Mouse (Mus musculus): ENCODE results near the gene Frmd8. TPM values are rescaled to one million over a fixed set of nuclear protein-coding genes. Genes with fewer than 3 reads are reported as not detected.

Frmd8 gene
- polyA plus RNA-seq, 1 experiment from 2014 or later = 19.0 TPM

- WGBS = 91% methylated on average over 9 of the region's 9 CpGs
- H3K4me3 ChIP-seq (replicated peaks) = no peak overlapping the region
- H3K4me1 ChIP-seq (replicated peaks) = peaks cover 40% of the 10 kb centered on the region
- no peaks in the 10 kb centered on the region for H3K27me3 ChIP-seq
- no peak overlapping the region for H3K4me2 ChIP-seq (replicated peaks)
- no peaks in the 10 kb centered on the region for H3K9me3 ChIP-seq
- H3K9ac ChIP-seq (replicated peaks) = no peak overlapping the region
- H3K27ac ChIP-seq = no peak overlapping the region
- no peak for ATAC-seq
- H3K36me3 ChIP-seq = no peaks in the 10 kb centered on the region
These were observed 34.1 kb downstream of the Frmd8 start for GRCm38 (mm10) chr19:5840890-5841388.

GRCm38 (mm10) chr19:5840086-5840889 lies 34.8 kb downstream of the Frmd8 start:
- Histone ChIP-seq H3K4me2 (replicated peaks) (no peak overlapping the region), H3K4me3 (replicated peaks) (no peak overlapping the region), H3K9ac (replicated peaks) (no peak overlapping the region), H3K27ac (no peak overlapping the region), H3K36me3 (no peaks in the 10 kb centered on the region), H3K4me1 (replicated peaks) (peaks cover 36% of the 10 kb centered on the region), H3K9me3 (no peaks in the 10 kb centered on the region), H3K27me3 (no peaks in the 10 kb centered on the region)
- WGBS = 77% methylated on average over 18 of the region's 18 CpGs
- ATAC-seq = no peak

- no peak overlapping the region for H3K4me2 ChIP-seq (replicated peaks)
- no peaks in the 10 kb centered on the region for H3K36me3 ChIP-seq
- H3K9me3 ChIP-seq = no peaks in the 10 kb centered on the region
- H3K4me1 ChIP-seq (replicated peaks) = peaks cover 29% of the 10 kb centered on the region
- WGBS = 75% methylated on average over 14 of the region's 14 CpGs
- H3K4me3 ChIP-seq (replicated peaks) = no peak overlapping the region
- 0 out of 2 replicates have a peak overlapping the region, but pooled peaks have one; percentile 1 for H3K9ac ChIP-seq (replicated peaks)
- H3K27me3 ChIP-seq = no peaks in the 10 kb centered on the region
- H3K27ac ChIP-seq = no peak overlapping the region
- no peak for ATAC-seq
These were observed 35.6 kb downstream of the Frmd8 start for GRCm38 (mm10) chr19:5839317-5840085.

GRCm38 (mm10) chr19:5838892-5839165 lies 36.2 kb downstream of the Frmd8 start:
- Histone ChIP-seq H3K9me3 (no peaks in the 10 kb centered on the region), H3K36me3 (no peaks in the 10 kb centered on the region), H3K4me3 (replicated peaks) (no peak overlapping the region), H3K9ac (replicated peaks) (no peak overlapping the region), H3K27me3 (no peaks in the 10 kb centered on the region), H3K4me1 (replicated peaks) (peaks cover 22% of the 10 kb centered on the region), H3K27ac (no peak overlapping the region), H3K4me2 (replicated peaks) (no peak overlapping the region)
- ATAC-seq = no peak
- 87% methylated on average over 4 of the region's 4 CpGs for WGBS

GRCm38 (mm10) chr19:5838136-5838891 lies 36.8 kb downstream of the Frmd8 start:
- no peak for ATAC-seq
- no peak overlapping the region for H3K4me2 ChIP-seq (replicated peaks)
- no peaks in the 10 kb centered on the region for H3K36me3 ChIP-seq
- WGBS = 69% methylated on average over 12 of the region's 12 CpGs
- no peaks in the 10 kb centered on the region for H3K9me3 ChIP-seq
- H3K4me3 ChIP-seq (replicated peaks) = no peak overlapping the region
- no peaks in the 10 kb centered on the region for H3K27me3 ChIP-seq
- peaks cover 17% of the 10 kb centered on the region for H3K4me1 ChIP-seq (replicated peaks)
- no peak overlapping the region for H3K27ac ChIP-seq
- H3K9ac ChIP-seq (replicated peaks) = no peak overlapping the region

- H3K4me1 ChIP-seq (replicated peaks) = peaks cover 10% of the 10 kb centered on the region
- no peak overlapping the region for H3K4me3 ChIP-seq (replicated peaks)
- no peaks in the 10 kb centered on the region for H3K27me3 ChIP-seq
- no peaks in the 10 kb centered on the region for H3K36me3 ChIP-seq
- no peaks in the 10 kb centered on the region for H3K9me3 ChIP-seq
- no peak for ATAC-seq
- no peak overlapping the region for H3K4me2 ChIP-seq (replicated peaks)
- 94% methylated on average over 8 of the region's 8 CpGs for WGBS
- no peak overlapping the region for H3K9ac ChIP-seq (replicated peaks)
- no peak overlapping the region for H3K27ac ChIP-seq
These were observed 37.5 kb downstream of the Frmd8 start for GRCm38 (mm10) chr19:5837606-5838005.

- peaks cover 4% of the 10 kb centered on the region for H3K4me1 ChIP-seq (replicated peaks)
- no peak for ATAC-seq
- WGBS = 76% methylated on average over 10 of the region's 10 CpGs
These were observed 38.0 kb downstream of the Frmd8 start for GRCm38 (mm10) chr19:5836941-5837572.

GRCm38 (mm10) chr19:5835922-5836430 lies 39.1 kb downstream of the Frmd8 start:
- 77% methylated on average over 8 of the region's 8 CpGs for WGBS
- no peak overlapping the region for H3K4me2 ChIP-seq (replicated peaks)
- H3K36me3 ChIP-seq = no peaks in the 10 kb centered on the region
- H3K9me3 ChIP-seq = no peaks in the 10 kb centered on the region
- H3K27ac ChIP-seq = no peak overlapping the region
- ATAC-seq = no peak
- H3K4me1 ChIP-seq (replicated peaks) = peaks cover 2% of the 10 kb centered on the region; the same call in 1 of the 2 replicates
- H3K27me3 ChIP-seq = no peaks in the 10 kb centered on the region
- no peak overlapping the region for H3K4me3 ChIP-seq (replicated peaks)
- no peak overlapping the region for H3K9ac ChIP-seq (replicated peaks)

More at GRCm38 (mm10) chr19:5836941-5837572, 38.0 kb downstream of the Frmd8 start:
- Histone ChIP-seq H3K4me3 (replicated peaks) (no peak overlapping the region), H3K36me3 (no peaks in the 10 kb centered on the region), H3K27me3 (no peaks in the 10 kb centered on the region), H3K4me2 (replicated peaks) (no peak overlapping the region), H3K9ac (replicated peaks) (no peak overlapping the region), H3K27ac (no peak overlapping the region), H3K9me3 (no peaks in the 10 kb centered on the region)

- Histone ChIP-seq H3K36me3 (no peaks in the 10 kb centered on the region), H3K9ac (replicated peaks) (no peak overlapping the region), H3K4me1 (replicated peaks) (no peaks in the 10 kb centered on the region; the same call in 1 of the 2 replicates), H3K27me3 (no peaks in the 10 kb centered on the region), H3K27ac (no peak overlapping the region), H3K4me3 (replicated peaks) (no peak overlapping the region), H3K9me3 (no peaks in the 10 kb centered on the region), H3K4me2 (replicated peaks) (no peak overlapping the region)
- ATAC-seq = no peak
- WGBS = 92% methylated on average over 10 of the region's 10 CpGs
These were observed 39.8 kb downstream of the Frmd8 start for GRCm38 (mm10) chr19:5835054-5835921.

GRCm38 (mm10) chr19:5834260-5834925 lies 40.7 kb downstream of the Frmd8 start:
- H3K4me2 ChIP-seq (replicated peaks) = no peak overlapping the region
- no peaks in the 10 kb centered on the region for H3K9me3 ChIP-seq
- H3K4me1 ChIP-seq (replicated peaks) = peaks cover 2% of the 10 kb centered on the region; the same call in 1 of the 2 replicates
- no peak for ATAC-seq
- H3K4me3 ChIP-seq (replicated peaks) = no peak overlapping the region
- 93% methylated on average over 12 of the region's 12 CpGs for WGBS
- H3K36me3 ChIP-seq = no peaks in the 10 kb centered on the region
- H3K27ac ChIP-seq = no peak overlapping the region
- no peak overlapping the region for H3K9ac ChIP-seq (replicated peaks)
- no peaks in the 10 kb centered on the region for H3K27me3 ChIP-seq
